Mouse (Mus musculus) embryonic fibroblast, embryonic 13.5 days (primary cell): ENCODE data around the gene Sprr1a. TPM values are rescaled to one million over a fixed set of nuclear protein-coding genes. Genes with fewer than 3 reads are reported as not detected.
"Not testable (repeated sequence)": the region's sequence is repeated elsewhere in the genome, so short reads cannot be mapped to it uniquely, and the experiment has no call there.

Source experiments
- H3K27ac ChIP-seq: 2 replicates; pipeline ENCODE4 v1.5.1; 2012; ENCODE audit warnings: low read length, control low read depth, inconsistent platforms; ENCODE audit not compliant: insufficient read depth
- H3K4me1 ChIP-seq: 2 replicates; pipeline ENCODE4 v1.6.1; 2011; ENCODE audit warnings: low read length; ENCODE audit not compliant: control insufficient read depth, insufficient read depth
- H3K4me3 ChIP-seq: 2 replicates; pipeline ENCODE4 v1.5.1; 2011; ENCODE audit warnings: mild to moderate bottlenecking, control low read depth, low read length; ENCODE audit not compliant: insufficient read depth
- CTCF ChIP-seq: IDR thresholded peaks from 2 replicates; pipeline ENCODE4 v1.5.1; 2011; ENCODE audit warnings: mild to moderate bottlenecking, control low read depth, low read length, moderate library complexity, borderline replicate concordance; ENCODE audit not compliant: insufficient read depth
- POLR2A ChIP-seq: IDR thresholded peaks from 2 replicates; pipeline ENCODE4 v1.6.1; 2011; ENCODE audit warnings: low read depth, mild to moderate bottlenecking, control low read depth, low read length, moderate library complexity
- polyA plus RNA-seq: library from polyadenylated mRNA; stranded (reverse); fragments of >200 nt; gene quantifications from 2 replicates; pipeline ENCODE4 v1.2.4, GENCODE M21; 2011; ENCODE audit warnings: low read depth; ENCODE audit not compliant: missing spikeins, insufficient read length

Sprr1a gene
- polyA plus RNA-seq = 1.7 TPM in 1 of 2 replicates, not detected in the other

GRCm38 (mm10) chr3:92485863-92486262, at the start of gene Sprr1a:
Sprr1a (minus strand) TSS chr3:92485895.
- Histone ChIP-seq H3K27ac (no peak within 1 kb of the TSS), H3K4me1 (0 out of 2 replicates have a peak, but pooled peaks cover 8% of the 10 kb centered on the region), H3K4me3 (no peak within 1 kb of the TSS)
- TF ChIP-seq POLR2A (no peak), CTCF (no peak)

GRCm38 (mm10) chr3:92534411-92534810, 48.7 kb upstream of the Sprr1a start, which contains the start of gene 2310046K23Rik:
2310046K23Rik (minus strand) TSS chr3:92534511.
- no peak within 1 kb of the TSS for H3K27ac ChIP-seq
- TF ChIP-seq POLR2A (no peak), CTCF (no peak)
- H3K4me1 ChIP-seq = no peaks in the 10 kb centered on the region
- H3K4me3 ChIP-seq = no peak within 1 kb of the TSS

- no peak overlapping the region for H3K27ac ChIP-seq
- TF ChIP-seq POLR2A (no peak), CTCF (no peak)
- H3K4me1 ChIP-seq = no peaks in the 10 kb centered on the region
- no peak overlapping the region for H3K4me3 ChIP-seq
Measured at GRCm38 (mm10) chr3:92512325-92512724, 26.6 kb upstream of the Sprr1a start.

GRCm38 (mm10) chr3:92510786-92511185, 25.1 kb upstream of the Sprr1a start:
- no peaks in the 10 kb centered on the region for H3K4me1 ChIP-seq
- no peak for TF ChIP-seq POLR2A
- TF ChIP-seq CTCF = peak; percentile 64; the same call in 1 of the 2 replicates
- H3K27ac ChIP-seq = no peak overlapping the region
- H3K4me3 ChIP-seq = no peak overlapping the region

GRCm38 (mm10) chr3:92508185-92508584, 22.5 kb upstream of the Sprr1a start:
- H3K27ac ChIP-seq = no peak overlapping the region
- no peaks in the 10 kb centered on the region for H3K4me1 ChIP-seq
- no peak for TF ChIP-seq POLR2A
- TF ChIP-seq CTCF = no peak
- H3K4me3 ChIP-seq = no peak overlapping the region

GRCm38 (mm10) chr3:92503528-92503927, 17.8 kb upstream of the Sprr1a start:
- Histone ChIP-seq H3K4me1 (no peaks in the 10 kb centered on the region), H3K4me3 (no peak overlapping the region), H3K27ac (no peak overlapping the region)
- TF ChIP-seq POLR2A = no peak
- no peak for TF ChIP-seq CTCF

GRCm38 (mm10) chr3:92500393-92500792, 14.7 kb upstream of the Sprr1a start, which contains the start of gene Sprr4:
Sprr4 (minus strand) TSS chr3:92500493.
- no peak within 1 kb of the TSS for H3K4me3 ChIP-seq
- no peak for TF ChIP-seq CTCF
- TF ChIP-seq POLR2A = no peak
- no peaks in the 10 kb centered on the region for H3K4me1 ChIP-seq
- H3K27ac ChIP-seq = no peak within 1 kb of the TSS

- H3K4me1 ChIP-seq, H3K4me3 ChIP-seq: not testable (repeated sequence)
Measured at GRCm38 (mm10) chr3:92490262-92490661, 4.6 kb upstream of the Sprr1a start.

GRCm38 (mm10) chr3:92486307-92486706, 612 bp upstream of the Sprr1a start:
- no peak for TF ChIP-seq CTCF
- TF ChIP-seq POLR2A = no peak
- Histone ChIP-seq H3K4me3 (no peak overlapping the region), H3K27ac (no peak overlapping the region), H3K4me1 (0 out of 2 replicates have a peak, but pooled peaks cover 8% of the 10 kb centered on the region)

More at GRCm38 (mm10) chr3:92490262-92490661, 4.6 kb upstream of the Sprr1a start:
- H3K27ac ChIP-seq = not testable (repeated sequence)

GRCm38 (mm10) chr3:92481249-92481648, 4.4 kb downstream of the Sprr1a start:
- H3K4me3 ChIP-seq = not testable (repeated sequence)

GRCm38 (mm10) chr3:92470111-92470510, 15.6 kb downstream of the Sprr1a start:
- no peak overlapping the region for H3K27ac ChIP-seq
- TF ChIP-seq POLR2A (no peak), CTCF (no peak)
- peaks cover 5% of the 10 kb centered on the region for H3K4me1 ChIP-seq
- no peak overlapping the region for H3K4me3 ChIP-seq

More at GRCm38 (mm10) chr3:92481249-92481648, 4.4 kb downstream of the Sprr1a start:
- not testable (repeated sequence) for H3K27ac ChIP-seq, H3K4me1 ChIP-seq
